Mouse (Mus musculus): Measurements from ENCODE around the gene Zdhhc18. TPM values are rescaled to one million over a fixed set of nuclear protein-coding genes. Genes with fewer than 3 reads are reported as not detected.

The Zdhhc18 gene
- total RNA-seq (2021) = 10 to 100 TPM; 37.6 to 40.6 TPM

DNA sequence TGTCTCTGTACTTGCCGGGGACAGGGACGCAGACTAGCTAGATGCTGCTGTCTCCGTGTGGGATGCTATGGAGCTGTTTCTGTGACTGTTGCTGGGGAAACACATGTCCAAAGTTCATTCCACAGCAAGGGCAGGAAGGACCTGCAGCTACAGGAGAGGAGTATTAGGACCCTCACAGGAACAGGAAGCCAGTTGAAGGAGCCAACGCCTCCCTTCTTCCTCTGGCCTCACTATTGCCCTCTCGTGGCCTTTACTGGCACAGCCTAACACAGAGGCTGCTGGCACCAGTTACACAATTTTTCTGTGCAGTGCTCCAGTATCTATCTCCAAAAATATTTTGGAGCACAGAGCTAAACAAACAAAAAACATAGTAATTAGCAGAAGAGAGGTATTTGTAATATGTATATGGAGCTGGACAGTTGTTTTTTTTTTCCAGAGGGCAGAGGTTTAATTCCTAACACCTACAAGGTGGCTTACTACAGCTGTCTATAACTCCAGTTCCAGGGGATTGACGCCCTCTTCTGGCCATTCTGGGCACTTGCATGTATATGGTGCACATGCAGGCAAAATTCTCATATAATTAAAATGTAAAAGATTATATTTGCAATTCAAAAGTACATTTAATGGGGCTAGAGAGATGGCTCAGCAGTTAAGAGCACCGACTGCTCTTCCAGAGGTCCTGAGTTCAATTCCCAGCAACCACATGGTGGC is at the start of gene Zdhhc18:
Gene Zdhhc18 (minus strand): TSS at position 166 of the 711 bp plus-strand sequence.
- intact Hi-C loops (cut with DNase I) = loop anchor here (5.0 kb wide), 1 partner anchor 58 kb away; no protein-coding TSS in a partner anchor
- peak; percentile 54 to 76 for DNase-seq (ENCODE audit: low spot score in 2 of 2)

DNA sequence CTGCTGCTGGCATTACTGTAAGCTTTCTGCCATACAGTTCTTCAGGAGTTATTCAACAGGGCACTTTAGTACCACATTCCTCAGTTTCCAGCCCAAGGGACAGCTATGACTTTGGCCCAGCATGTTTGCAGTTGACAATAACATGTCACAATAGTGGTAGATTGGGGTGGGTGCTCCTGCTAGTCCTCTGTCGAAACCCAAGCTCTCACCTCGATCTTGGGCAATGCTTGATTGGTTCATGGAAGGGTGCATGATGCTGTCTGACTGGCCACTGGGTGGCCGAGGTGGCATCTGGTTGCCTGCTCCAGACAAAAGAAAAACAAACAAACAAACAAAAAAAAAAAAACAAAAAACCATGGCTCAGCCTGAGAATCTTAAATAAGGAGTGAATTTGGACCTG is 45.4 kb upstream of the Zdhhc18 start:
- intact Hi-C loops (cut with DNase I) = no loop called here
- DNase-seq (ENCODE audit: low spot score in 2 of 2) = no peak

DNA sequence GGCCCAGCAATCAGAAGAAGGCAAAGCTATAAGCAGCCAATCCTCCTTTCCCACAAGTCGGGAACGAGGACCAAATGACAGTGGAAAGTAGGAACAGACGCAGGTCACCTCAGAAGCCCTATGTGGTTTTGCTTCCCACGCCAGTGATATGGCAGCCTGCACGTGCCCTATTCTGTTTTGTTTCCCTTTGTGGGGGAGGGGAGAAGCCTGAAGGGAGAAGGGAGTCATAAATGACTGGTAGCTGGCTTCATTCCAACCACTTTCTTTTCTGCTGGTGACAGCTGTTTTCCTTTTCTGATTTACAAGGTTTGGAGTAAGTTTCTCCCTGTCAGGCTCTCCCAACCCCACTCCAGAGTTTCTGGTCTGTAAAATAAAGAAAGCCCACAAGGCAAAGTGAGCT is 40.3 kb upstream of the Zdhhc18 start:
- no peak for DNase-seq (ENCODE audit: low spot score in 2 of 2)
- intact Hi-C loops (cut with DNase I) = no loop called here

DNA sequence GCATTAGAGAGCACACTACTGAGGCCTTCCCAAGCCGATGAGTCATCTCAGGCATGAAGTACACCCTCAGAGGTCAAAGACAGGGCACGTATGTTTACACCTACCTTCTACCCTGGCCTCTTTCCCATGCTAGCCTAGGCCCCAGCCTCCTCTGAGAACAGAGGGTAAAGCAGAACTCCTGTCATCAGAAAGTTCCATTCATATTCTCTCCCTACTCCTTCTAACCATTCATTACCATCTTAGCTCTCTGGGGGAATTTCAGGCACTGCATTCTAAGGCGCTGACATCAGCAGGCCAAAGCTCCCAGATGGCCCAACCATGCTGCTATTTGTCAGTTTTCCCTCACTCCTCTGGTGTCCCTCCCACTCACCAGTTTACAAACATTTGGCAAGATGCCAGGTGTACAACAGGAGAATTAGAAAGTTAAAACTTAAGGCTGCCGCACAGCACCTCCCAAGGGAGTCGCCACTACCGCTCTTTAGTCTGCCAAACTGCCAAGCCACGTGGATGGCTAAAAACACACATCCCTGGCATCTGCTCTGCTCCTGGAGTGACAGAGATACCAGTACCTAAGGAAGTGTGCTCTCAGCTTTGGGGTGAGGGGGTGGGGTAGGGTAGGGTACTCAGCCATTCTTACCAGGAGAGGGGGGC is 38.6 kb upstream of the Zdhhc18 start:
- DNase-seq (ENCODE audit: low spot score in 2 of 2) = no peak
- intact Hi-C loops (cut with DNase I) = no loop called here

DNA sequence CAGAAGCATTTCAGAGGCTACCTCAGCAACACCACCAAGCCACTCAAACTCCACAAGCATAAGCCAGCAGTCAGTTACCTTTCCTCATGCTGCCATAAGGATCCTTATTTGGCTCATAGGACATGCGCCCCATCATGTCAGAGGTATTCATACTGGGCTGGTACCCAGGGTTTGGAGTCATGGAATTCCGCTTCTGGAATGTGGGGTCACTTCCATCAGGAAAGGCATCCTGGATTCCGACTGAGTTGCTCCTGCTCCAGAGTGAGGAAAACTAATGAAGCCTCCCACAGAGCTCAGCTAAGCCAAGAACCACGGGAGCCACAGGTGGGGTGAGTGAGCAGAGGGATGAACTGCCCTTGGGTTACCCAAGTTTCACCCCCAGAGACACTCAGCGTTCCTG is 37.2 kb upstream of the Zdhhc18 start:
- no peak for DNase-seq (ENCODE audit: low spot score in 2 of 2)
- intact Hi-C loops (cut with DNase I) = no loop called here

DNA sequence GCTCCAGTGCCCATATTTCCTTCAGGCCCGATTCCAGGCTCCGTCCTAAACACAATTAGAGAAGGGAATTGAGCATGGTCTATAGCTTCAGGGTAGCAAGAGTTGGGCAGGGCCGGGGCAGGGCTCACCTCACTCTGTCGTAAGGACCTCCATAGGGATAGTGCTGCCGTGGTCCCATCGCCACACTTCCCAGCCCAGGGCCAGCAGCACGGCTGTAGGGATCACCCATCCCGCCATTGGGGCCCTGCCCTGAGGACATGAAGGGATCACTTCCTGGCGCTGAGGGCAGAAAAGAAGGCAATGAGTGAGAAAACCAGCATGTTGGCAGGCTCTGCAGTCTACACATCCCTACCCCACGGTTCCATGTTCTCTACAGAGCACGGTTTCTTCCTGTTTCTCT is 36.6 kb upstream of the Zdhhc18 start:
- no peak for DNase-seq (ENCODE audit: low spot score in 2 of 2)
- intact Hi-C loops (cut with DNase I) = no loop called here

DNA sequence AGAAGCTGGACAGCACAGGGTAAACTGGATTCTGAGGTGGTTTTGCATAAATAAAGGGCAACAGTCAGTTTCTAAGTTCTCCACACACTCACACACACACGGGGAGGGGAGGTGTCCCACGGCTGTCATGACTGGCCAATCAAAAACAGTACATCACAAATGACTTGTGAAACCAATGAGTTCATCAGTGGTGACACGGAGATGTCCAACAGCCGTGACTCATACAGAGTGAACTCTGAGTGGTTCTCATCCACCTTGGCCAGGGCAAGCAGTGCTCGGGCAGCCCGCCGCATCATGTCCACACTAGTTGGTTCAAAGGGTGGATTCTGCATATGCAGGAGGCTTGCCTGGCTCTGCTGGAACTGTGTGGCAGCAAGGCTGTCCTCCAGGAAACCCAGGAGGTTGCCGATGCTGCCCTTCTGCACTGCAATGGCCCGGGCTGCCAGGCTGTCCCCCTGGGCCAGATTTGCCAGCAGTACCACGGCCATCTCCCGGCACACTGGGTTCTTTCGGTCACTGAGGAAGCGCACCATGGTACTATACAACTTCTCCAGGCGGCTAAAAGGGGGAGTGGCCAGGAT is 30.3 kb upstream of the Zdhhc18 start:
- intact Hi-C loops (cut with DNase I) = no loop called here
- no peak for DNase-seq (ENCODE audit: low spot score in 2 of 2)

DNA sequence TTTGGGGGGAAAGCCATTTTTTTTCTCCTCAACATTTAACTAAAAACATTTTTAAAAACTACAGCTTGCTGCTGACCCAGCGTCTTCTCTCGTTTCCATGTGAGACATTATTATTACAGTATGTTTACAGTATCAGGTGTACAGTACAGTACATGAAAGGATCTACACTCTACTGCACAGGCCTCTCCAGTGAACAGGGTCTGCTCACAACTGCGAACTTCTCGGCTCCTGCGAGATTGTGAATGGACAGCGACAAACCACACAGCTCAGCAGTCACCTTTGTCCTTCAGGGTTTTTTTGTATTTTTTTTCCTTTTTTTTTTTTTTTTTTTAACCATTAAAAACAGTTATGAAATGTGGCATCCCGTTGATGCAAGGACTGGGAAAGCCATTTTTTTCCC is 29.7 kb upstream of the Zdhhc18 start:
- DNase-seq (ENCODE audit: low spot score in 2 of 2) = no peak
- intact Hi-C loops (cut with DNase I) = no loop called here

DNA sequence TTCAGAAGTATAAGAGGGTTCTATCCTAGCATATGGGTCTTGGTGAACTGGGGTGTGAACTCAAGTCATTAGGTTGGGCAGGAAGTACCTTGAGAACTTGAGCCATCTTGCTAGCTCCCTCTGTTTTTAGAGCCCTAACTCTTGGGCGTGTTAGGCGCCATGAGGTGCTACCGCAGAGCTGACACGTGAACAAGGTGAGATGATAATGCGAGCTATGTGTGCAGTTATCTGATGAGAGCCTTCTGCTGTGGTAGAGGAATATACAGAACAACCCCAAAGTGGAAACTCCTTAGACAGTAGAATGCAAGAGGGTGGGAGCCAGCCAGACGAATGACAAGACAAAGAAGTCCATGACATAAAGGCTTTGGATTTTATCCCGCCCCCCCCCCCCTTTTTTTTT is 27.3 kb upstream of the Zdhhc18 start:
- intact Hi-C loops (cut with DNase I) = no loop called here
- DNase-seq (ENCODE audit: low spot score in 2 of 2) = no peak

DNA sequence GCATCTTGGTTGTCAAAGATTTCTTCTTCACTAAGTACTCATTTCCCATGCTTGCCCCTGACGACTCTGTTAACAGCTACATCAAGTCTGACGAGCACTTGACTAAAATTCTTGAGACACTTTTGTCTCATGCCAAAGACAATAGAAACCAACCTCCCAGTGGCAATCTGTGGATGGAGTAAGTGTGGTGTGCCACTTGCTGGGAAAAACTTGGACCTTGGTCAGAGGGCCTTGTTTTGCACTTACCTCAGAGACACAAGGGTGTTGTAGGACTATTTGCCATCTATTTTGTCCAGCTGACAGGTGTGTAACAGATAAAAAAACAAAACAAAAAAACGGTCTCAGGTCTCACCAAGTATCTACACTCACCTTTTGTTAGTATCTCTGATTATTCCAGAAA is 26.2 kb upstream of the Zdhhc18 start:
- intact Hi-C loops (cut with DNase I) = no loop called here
- DNase-seq (ENCODE audit: low spot score in 2 of 2) = no peak

DNA sequence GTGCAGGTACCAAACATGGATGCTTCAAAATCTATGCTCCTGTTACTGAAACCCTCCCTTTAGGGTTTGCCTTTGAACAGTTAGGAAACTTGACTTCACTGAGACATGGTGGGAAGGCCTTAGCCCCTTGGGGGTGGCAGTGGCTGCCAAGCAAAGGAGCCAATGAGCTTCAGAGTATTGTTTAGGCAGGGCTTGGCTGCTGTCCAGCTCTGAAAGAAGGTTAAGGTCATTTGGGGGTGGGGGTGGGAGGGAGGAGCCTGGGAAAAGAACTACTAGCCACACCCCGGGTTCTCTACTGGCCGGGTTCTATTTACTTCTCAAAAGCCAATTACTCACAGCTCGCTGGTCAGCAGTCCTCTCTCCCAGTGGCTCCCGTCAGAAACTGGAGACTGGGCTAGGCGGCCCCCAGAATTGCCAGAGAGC is 25.7 kb upstream of the Zdhhc18 start:
- intact Hi-C loops (cut with DNase I) = no loop called here

DNA sequence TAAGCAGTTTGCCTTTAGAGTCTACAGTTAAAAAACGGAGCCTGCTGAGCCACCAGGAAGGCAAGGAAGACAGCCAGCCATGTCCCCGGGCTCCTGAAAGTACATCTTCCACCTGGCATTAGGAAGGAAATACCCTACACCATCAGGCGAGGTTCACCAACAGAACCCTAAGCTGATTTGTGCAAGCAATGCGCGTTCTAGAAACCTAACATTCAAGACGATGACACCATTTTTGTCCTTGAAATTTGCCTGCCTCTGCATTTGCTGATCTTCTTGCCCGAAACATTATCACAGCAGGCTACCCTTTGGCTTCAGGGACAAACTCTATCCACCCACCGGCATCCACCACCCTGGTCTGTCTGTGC is 24.4 kb upstream of the Zdhhc18 start:
- no peak for DNase-seq (ENCODE audit: low spot score in 2 of 2)
- intact Hi-C loops (cut with DNase I) = loop anchor here (5.0 kb wide), 1 partner anchor 33 kb away; no protein-coding TSS in a partner anchor

More for the DNA sequence above, 25.7 kb upstream of the Zdhhc18 start:
- DNase-seq (ENCODE audit: low spot score in 2 of 2) = no peak

DNA sequence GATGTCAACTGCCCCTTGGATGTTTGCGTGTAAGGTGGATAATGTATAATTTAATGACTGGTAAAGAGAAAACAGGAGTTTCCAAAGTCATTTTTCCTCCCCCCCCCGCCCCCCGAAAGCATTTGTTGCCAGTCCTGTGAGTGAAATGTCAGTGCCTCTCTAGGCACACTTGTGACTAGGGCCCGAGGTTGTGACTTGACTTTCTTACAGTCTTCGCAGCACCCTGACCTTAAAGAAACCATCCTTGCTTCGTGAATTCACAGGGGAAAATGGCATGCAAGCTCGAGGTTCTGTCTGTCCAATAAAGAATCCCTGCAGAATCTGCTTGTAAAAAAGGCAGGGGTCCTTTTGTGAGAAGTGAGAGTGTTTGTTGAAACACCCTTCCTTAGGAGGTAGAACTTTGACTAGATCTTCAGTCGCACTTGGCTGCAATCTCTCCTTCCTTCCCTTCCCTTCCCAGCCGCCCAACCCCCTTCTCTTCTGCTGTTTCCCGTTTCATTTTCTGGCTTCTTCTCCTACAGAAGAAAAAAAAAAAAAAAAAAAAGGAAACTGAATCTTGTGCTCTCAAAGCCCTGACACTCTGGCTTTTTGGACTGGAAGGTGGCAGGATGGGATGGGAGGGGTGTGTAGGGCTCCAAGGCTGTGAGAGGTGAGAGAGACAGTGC is 23.8 kb upstream of the Zdhhc18 start:
- DNase-seq (ENCODE audit: low spot score in 2 of 2) = peak in 1 of 2 experiments; percentile 35
- intact Hi-C loops (cut with DNase I) = loop anchor here (5.0 kb wide), 1 partner anchor 34 kb away; no protein-coding TSS in a partner anchor

DNA sequence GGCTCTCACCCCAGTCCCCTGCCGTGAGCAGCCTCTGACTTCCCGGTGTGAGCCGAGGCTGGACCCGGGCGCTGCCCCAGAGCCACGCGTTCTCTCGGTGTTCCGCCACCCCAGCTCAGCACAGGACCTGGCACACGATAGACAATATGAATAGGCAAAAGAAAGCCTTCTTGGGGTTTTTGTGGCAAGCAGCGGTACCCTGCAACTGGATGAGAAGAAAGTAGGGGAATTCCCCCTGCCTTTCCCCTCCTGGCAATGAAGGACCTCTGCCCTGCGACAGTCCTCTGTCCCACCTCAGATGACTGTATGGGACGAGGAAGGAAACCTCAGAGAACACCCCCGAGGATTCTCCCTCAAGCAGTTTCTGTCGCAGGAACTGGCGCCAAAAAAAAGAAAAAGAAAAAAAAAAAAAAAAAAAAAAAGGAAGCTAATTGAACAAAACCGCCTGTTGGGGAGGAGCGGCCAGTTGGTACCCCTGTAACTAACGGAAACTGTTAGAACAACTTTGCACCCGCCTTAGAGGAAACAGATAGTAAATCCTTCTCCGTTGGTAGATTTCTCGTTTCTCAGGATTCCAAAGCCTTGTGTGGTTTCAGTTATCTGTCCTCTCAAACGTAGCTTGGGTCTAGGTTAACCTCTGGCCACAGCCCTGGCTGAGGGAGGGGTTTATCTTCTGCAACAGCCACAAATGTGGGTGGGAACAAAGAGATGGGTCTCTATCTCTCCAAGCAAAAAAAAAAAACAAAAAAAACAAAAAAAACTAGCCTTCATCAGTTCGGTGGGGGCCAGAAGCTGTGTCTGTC is 23.1 kb upstream of the Zdhhc18 start:
- DNase-seq (ENCODE audit: low spot score in 2 of 2) = no peak

DNA sequence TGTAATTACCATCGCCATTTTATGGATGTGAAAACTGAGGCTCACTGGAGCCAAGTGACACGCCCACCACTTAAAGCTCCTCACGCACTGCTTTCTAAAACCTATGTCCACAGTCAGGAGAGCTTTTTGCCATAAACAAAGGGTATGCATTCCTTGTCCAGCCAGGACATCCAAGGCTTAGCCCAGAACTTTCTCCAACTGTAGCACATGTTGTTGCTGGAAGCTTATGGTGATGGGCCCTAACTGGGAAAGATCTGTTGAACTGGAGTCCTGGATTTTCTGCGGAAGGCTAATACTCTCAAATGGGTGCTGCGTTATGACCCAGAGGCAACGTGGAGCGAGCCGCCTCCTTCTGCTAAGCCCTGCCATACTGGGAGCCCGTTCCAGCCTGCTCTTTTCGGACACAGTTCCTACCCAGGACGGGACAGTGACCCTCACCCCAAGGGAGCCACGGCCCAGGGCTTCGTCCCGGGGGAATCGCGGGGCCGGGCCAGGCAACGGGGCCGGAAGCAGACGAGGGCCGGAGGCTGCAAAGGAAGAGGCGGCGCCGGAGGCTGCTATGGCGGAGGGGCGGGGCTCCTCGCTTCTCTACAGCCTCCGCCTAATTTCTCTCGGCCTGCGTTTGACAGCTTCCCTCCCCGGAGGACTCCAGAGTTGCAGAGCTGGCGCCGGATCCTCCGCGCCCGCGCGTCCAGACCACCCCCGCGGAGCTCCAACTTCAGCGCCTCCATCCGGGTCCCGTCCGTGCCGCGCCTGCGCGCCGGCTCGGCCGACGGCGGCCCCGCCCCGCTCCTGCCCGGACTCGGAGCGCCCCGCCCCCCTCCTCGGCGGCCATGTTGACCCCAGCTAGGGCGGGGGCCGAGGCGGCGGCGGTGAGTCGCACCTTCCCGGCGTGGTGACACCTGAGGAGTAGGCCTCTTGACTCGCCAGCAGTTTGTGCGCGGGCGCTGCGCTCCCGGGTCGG is 22.2 kb upstream of the Zdhhc18 start, which contains the start of gene Pigv:
Gene Pigv (minus strand): TSS at position 767 of the 964 bp plus-strand sequence.
- intact Hi-C loops (cut with DNase I) = loop anchor here (1.0 to 5.0 kb wide), 4 partner anchors 35 to 157 kb away; no protein-coding TSS in a partner anchor
- DNase-seq (ENCODE audit: low spot score in 2 of 2) = peak; percentile 93 to 97

More for the DNA sequence above, 23.1 kb upstream of the Zdhhc18 start:
- intact Hi-C loops (cut with DNase I) = loop anchor here (1.0 to 5.0 kb wide), 3 partner anchors 34 to 140 kb away; no protein-coding TSS in a partner anchor

DNA sequence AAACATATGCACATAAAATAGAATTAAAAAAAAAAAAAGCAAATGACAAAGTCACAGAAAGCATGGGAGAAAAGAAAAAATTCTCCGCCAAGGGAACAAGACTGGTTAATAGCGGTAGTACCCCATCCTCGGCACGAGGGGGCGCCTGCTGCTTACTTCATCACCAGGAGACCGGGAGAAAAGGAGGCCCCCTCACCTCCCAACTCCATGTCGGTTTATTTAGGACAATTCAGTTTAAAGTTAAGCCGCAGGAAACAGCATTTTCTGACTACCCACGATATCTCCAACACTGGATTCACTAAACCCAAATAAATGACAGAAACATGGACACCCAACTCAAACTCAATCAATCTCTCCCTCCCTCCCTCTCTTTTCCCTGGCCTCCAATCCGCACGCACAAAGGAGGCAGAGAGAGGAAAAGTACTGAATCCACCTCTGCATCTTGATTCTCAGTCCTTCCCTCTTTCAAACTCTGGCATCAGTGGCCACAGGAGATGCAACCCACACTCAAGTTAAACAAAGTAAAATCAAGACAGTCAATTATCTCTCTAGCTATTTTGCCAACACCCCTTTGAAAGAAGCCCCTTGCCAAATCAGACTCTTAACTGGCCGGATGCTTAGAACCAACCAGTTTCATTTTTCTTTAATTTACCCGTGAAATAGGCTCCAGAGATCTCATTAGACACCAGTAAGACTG is 21.4 kb upstream of the Zdhhc18 start:
- DNase-seq (ENCODE audit: low spot score in 2 of 2) = peak; percentile 77 to 81
- intact Hi-C loops (cut with DNase I) = loop anchor here (1.0 to 5.0 kb wide), 2 partner anchors 36 to 158 kb away; no protein-coding TSS in a partner anchor

DNA sequence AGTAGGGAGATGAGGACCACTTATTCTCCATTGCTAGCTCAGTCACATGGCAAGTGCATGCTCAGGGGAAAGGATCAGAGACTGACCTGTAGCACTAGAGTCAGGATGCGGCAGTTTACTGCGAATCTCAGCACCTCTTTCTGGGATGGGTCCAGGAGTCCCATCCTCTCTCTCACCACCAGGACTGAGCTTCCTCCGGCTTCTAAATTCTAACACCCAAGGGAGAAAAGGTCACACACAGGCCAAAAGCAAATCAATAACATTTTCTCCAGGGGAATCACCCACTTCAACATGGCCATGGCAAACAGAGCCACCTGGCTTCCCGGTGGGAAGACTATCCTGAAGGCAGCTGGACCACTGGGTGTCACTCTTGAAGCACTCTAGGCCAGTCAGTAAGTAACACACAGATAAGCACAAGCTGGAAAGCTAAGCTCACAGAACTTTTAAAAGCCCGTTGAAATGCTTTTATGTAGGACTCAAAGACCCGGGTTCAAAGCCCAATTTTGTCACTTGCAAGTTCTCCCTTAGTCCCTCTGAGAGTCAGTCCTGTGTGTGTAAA is 19.8 kb upstream of the Zdhhc18 start:
- intact Hi-C loops (cut with DNase I) = loop anchor here (5.0 kb wide), 2 partner anchors 38 to 243 kb away; no protein-coding TSS in a partner anchor

More for the DNA sequence above, 19.8 kb upstream of the Zdhhc18 start:
- DNase-seq (ENCODE audit: low spot score in 2 of 2) = no peak

Measured in left cerebral cortex, postnatal 36 days (tissue).